Mouse (Mus musculus): Measurements from ENCODE around the gene Neurod4. TPM values are rescaled to one million over a fixed set of nuclear protein-coding genes. Genes with fewer than 3 reads are reported as not detected.

The Neurod4 gene
- total RNA-seq (2023): not detected

DNA sequence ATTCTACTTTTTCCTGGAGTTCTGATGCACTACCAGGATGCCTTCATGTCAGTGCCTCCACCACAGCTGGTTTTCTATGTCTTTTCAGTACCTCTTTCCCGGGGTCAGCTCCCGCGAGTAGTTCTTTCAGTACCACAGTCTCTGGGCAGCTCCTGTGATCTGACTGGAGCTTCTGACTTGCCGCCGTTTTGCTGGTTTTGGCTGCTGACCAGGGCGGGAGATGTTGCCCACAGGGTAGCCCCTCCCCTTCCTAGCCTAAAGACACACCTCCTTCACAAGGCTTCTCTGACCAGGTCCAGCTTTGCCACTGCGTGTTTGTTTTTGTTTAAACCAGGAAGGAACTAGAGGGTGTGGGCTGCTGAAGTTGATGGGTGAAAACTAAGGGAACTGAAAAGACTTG is at the start of gene Neurod4:
Neurod4 (minus strand) TSS at position 175 of the 400 bp plus-strand sequence.

DNA sequence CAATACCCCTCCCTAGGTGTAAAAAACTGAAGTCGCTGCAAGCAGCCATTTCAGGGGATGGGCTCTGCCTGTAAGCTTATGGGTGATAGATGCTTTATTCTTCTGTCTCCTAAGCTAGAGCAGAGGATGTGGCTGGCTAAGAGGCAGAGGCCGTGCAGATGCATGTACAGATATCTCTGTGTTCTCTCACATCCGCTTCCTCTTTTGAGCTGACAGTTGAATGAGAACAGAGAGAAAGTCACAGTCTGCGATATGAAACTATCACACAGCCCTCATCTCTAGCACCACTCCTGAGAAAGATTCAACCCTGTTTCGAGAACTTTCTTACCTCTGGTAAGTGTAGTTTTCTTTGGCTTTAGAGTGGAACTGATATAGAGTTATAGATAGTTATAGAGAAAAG is 42.6 kb upstream of the Neurod4 start, which contains the start of gene Tespa1:
Tespa1 (plus strand) TSS at position 234 of the 400 bp plus-strand sequence.

Other genes starting within 250 kb of the Neurod4 start
- gene Olfr821, start 249.9 kb downstream of the Neurod4 start, total RNA-seq (2023): not detected
- not detected for gene Olfr822, start 209.0 kb downstream of the Neurod4 start, total RNA-seq (2023)
- gene Olfr823, start 164.9 kb downstream of the Neurod4 start, total RNA-seq (2023): not detected
- gene Olfr824, start 150.2 kb downstream of the Neurod4 start, total RNA-seq (2023): not detected
- not detected for gene Olfr825, start 113.5 kb downstream of the Neurod4 start, total RNA-seq (2023)
- gene Olfr826, start 96.1 kb downstream of the Neurod4 start, total RNA-seq (2023): not detected
- gene Olfr827, start 65.8 kb downstream of the Neurod4 start, total RNA-seq (2023): not detected
- 1 to 10 TPM; 2.8 TPM for gene Tespa1, start 42.6 kb upstream of the Neurod4 start, total RNA-seq (2023)
- gene Vmn2r84, start 114.1 kb upstream of the Neurod4 start, total RNA-seq (2023): not detected
- gene Vmn2r85, start 149.5 kb upstream of the Neurod4 start, total RNA-seq (2023): not detected
- not detected for gene Vmn2r86, start 175.8 kb upstream of the Neurod4 start, total RNA-seq (2023)
- not detected for gene Vmn2r87, start 217.2 kb upstream of the Neurod4 start, total RNA-seq (2023)

Data from neutrophil, adult 59 days (primary cell).